Mouse (Mus musculus) liver, embryonic 14.5 days (tissue): Measurements from ENCODE around the gene 1600002K03Rik.

ENCODE experiments used
- CTCF ChIP-seq: IDR thresholded peaks from 2 replicates; pipeline ENCODE4 v1.5.1; 2016; ENCODE audit warnings: antibody characterized with exemption, low read depth, control low read depth
- EP300 ChIP-seq: IDR thresholded peaks from 2 replicates; pipeline ENCODE4 v1.6.1; 2016; ENCODE audit warnings: antibody characterized with exemption, low read depth

- TF ChIP-seq CTCF (peak; percentile 96), EP300 (no peak)
These were observed 26.8 kb downstream of the 1600002K03Rik start for GRCm38 (mm10) chr10:80199440-80200008.
